Mouse (Mus musculus): ENCODE data around the gene Ppp4r3a.

DNA sequence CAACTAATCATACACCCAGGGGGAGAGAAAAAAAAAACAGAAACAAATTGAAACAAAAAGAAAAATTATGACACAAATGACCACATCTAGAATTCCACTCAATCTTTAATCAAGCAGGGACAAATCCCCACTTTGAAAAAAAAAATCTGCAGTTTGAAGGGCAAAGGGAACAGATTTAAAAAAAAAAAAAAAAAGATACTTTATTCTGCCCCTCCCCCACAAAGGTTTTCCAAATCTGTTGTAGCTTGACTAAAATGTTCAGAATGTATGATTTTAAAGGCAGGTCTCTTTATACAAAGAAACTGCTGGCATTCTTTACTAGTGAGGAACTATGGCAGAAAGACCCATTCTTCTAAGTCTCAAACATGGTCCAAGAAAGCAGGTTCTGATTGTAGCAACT lies 43.5 kb downstream of the Ppp4r3a start:
- TF ChIP-seq CTCF (IDR thresholded peaks at IDR 0.05; ENCODE audit: low read depth, low read length) (no peak), GATA1 (IDR thresholded peaks at IDR 0.05; ENCODE audit: borderline replicate concordance, low read length) (no peak), POLR2AphosphoS5 (IDR thresholded peaks at IDR 0.05; ENCODE audit: insufficient replicate concordance, low read depth, low read length) (no peak), TAL1 (conservative IDR thresholded peaks at IDR 0.05; ENCODE audit: low read depth, low read length) (no peak), GATA2 (IDR thresholded peaks at IDR 0.05; ENCODE audit: borderline replicate concordance, low read depth, low read length) (no peak)
